Mouse (Mus musculus): ENCODE measurements at regions not wholly inside any gene's neighbourhood (a gene's known extent, or its start where the extent isn't known, plus 50 kb on each side); places are given as distances from the start of the nearest gene placed in this dataset.

- TF ChIP-seq CTCF (IDR thresholded peaks at IDR 0.05; ENCODE audit: low read depth, low read length) = no peak
- no peak for TF ChIP-seq POLR2AphosphoS5 (IDR thresholded peaks at IDR 0.05; ENCODE audit: insufficient replicate concordance, low read depth, low read length)
- TF ChIP-seq TAL1 (conservative IDR thresholded peaks at IDR 0.05; ENCODE audit: low read depth, low read length) = no peak
- no peak for TF ChIP-seq GATA1 (IDR thresholded peaks at IDR 0.05; ENCODE audit: borderline replicate concordance, low read length)
These were observed 598.0 kb downstream of the Hdgfl1 start for GRCm38 (mm10) chr13:26171891-26172482.

Measured in G1E (cell line).